Mouse (Mus musculus): ENCODE measurements around the gene Sh3d19. TPM values are rescaled to one million over a fixed set of nuclear protein-coding genes. Genes with fewer than 3 reads are reported as not detected.
A peak's percentile ranks its signal among the peaks of the same experiment; 100 is the strongest.

The Sh3d19 gene
- total and polyA plus RNA-seq, 3 experiments, result 0.16 to 0.76 (median 0.33) TPM

- TF ChIP-seq ZC3H11A (IDR thresholded peaks at IDR 0.05; ENCODE audit: low read depth, low read length) (no peak), ETS1 (conservative IDR thresholded peaks at IDR 0.05; ENCODE audit: low read depth, low read length) (peak; percentile 87), NRF1 (IDR thresholded peaks at IDR 0.05; ENCODE audit: low read depth, low read length) (no peak), MAX (IDR thresholded peaks at IDR 0.05; ENCODE audit: low read length) (peak; percentile 55; the same call in 1 of the 2 replicates), POLR2AphosphoS2 (IDR thresholded peaks at IDR 0.05; ENCODE audit: low read depth, low read length) (no peak), E2F4 (IDR thresholded peaks at IDR 0.05; ENCODE audit: insufficient replicate concordance, low read depth, low read length) (0 out of 2 replicates have a peak, but pooled peaks have one; percentile 34), UBTF (IDR thresholded peaks at IDR 0.05; ENCODE audit: low read depth, low read length) (no peak)
Measured at GRCm38 (mm10) chr3:86149063-86149462, 178.2 kb downstream of the Sh3d19 start (continued).

GRCm38 (mm10) chr3:86149521-86149920 lies 178.6 kb downstream of the Sh3d19 start:
- no peak for DNase-seq (ENCODE audit: extremely low read depth)
- H3K4me3 ChIP-seq (replicated peaks in 1 of 3; ENCODE audit: low read depth in 2 of 3, low read length in 2 of 3, poor library complexity in 1 of 3), result peak overlapping the region in 1 of 3 experiments; percentile 11
- peak; percentile 61; the same call in 1 of the 2 replicates for TF ChIP-seq BHLHE40 (IDR thresholded peaks at IDR 0.05; ENCODE audit: low read depth, low read length)
- 0 out of 2 replicates have a peak, but pooled peaks have one; percentile 3 for TF ChIP-seq POLR2A (IDR thresholded peaks at IDR 0.05; ENCODE audit: low read depth, low read length)
- no peak for TF ChIP-seq MAZ (IDR thresholded peaks at IDR 0.05; ENCODE audit: low read depth, low read length)
- H3K9ac ChIP-seq (ENCODE audit: insufficient read depth, low read depth), result 0 out of 2 replicates have a peak overlapping the region, but pooled peaks have one; percentile 20
- H3K79me2 ChIP-seq (replicated peaks; ENCODE audit: control insufficient read depth, extremely low read depth, insufficient read depth, poor library complexity, severe bottlenecking), result no peaks in the 10 kb centered on the region
- dilution Hi-C loops (cut with MboI; ENCODE audit: extremely low pct_ligation_motif_present, extremely low pct_unique_long_range_greater_than_20kb, low sequenced_read_pairs) (no loop called here), in situ Hi-C loops (cut with MboI; ENCODE audit: low pct_ligation_motif_present, low pct_unique_long_range_greater_than_20kb, low sequenced_read_pairs) (no loop called here)
- peak overlapping the region; percentile 80 for H3K4me2 ChIP-seq (ENCODE audit: insufficient read depth, low read depth, poor library complexity, severe bottlenecking)
- H3K36me3 ChIP-seq (replicated peaks in 1 of 2; ENCODE audit: control insufficient read depth in 1 of 2, insufficient read depth in 1 of 2, low read length in 1 of 2), result peaks cover 3 to 15% of the 10 kb centered on the region in 2 experiments
- H3K27me3 ChIP-seq (replicated peaks), result no peaks in the 10 kb centered on the region
- H3K9me3 ChIP-seq (replicated peaks; ENCODE audit: low read length), result peaks cover 5% of the 10 kb centered on the region
- H3K4me1 ChIP-seq (ENCODE audit: control insufficient read depth in 1 of 2, insufficient read depth in 2 of 2), result peaks cover 7 to 24% of the 10 kb centered on the region in 2 experiments
- peak overlapping the region; percentile 70 for H3K27ac ChIP-seq (ENCODE audit: insufficient read depth, low read depth)

- TF ChIP-seq MAX (IDR thresholded peaks at IDR 0.05; ENCODE audit: low read length) (no peak), BHLHE40 (IDR thresholded peaks at IDR 0.05; ENCODE audit: low read depth, low read length) (no peak), HCFC1 (IDR thresholded peaks at IDR 0.05; ENCODE audit: low read depth, low read length) (no peak), EP300 (IDR thresholded peaks at IDR 0.05; ENCODE audit: low read length) (no peak), ZMIZ1 (IDR thresholded peaks at IDR 0.05; ENCODE audit: low read depth, low read length) (no peak)
- no peaks in the 10 kb centered on the region for H3K27me3 ChIP-seq (replicated peaks)
- H3K36me3 ChIP-seq (replicated peaks in 1 of 2; ENCODE audit: control insufficient read depth in 1 of 2, insufficient read depth in 1 of 2, low read length in 1 of 2), result no peaks in the 10 kb centered on the region
- H3K9me3 ChIP-seq (replicated peaks; ENCODE audit: low read length), result no peaks in the 10 kb centered on the region
- no peak overlapping the region for H3K9ac ChIP-seq (ENCODE audit: insufficient read depth, low read depth)
- no peaks in the 10 kb centered on the region for H3K79me2 ChIP-seq (replicated peaks; ENCODE audit: control insufficient read depth, extremely low read depth, insufficient read depth, poor library complexity, severe bottlenecking)
- dilution Hi-C loops (cut with MboI; ENCODE audit: extremely low pct_ligation_motif_present, extremely low pct_unique_long_range_greater_than_20kb, low sequenced_read_pairs), result no loop called here
- H3K4me2 ChIP-seq (ENCODE audit: insufficient read depth, low read depth, poor library complexity, severe bottlenecking), result no peak overlapping the region
- DNase-seq (ENCODE audit: extremely low read depth), result peak; percentile 7
- H3K4me1 ChIP-seq (ENCODE audit: control insufficient read depth in 1 of 2, insufficient read depth in 2 of 2), result peaks cover 0 to 13% of the 10 kb centered on the region in 2 experiments; a peak in 1 of 4 replicates
- H3K4me3 ChIP-seq (replicated peaks in 1 of 3; ENCODE audit: low read depth in 2 of 3, low read length in 2 of 3, poor library complexity in 1 of 3), result no peak overlapping the region
- H3K27ac ChIP-seq (ENCODE audit: insufficient read depth, low read depth), result no peak overlapping the region
- in situ Hi-C loops (cut with MboI; ENCODE audit: low pct_ligation_motif_present, low pct_unique_long_range_greater_than_20kb, low sequenced_read_pairs), result no loop called here
Measured at GRCm38 (mm10) chr3:86168841-86169425, 198.0 kb downstream of the Sh3d19 start.
